10 mouse cellular contexts compared by ENCODE assay signal in genomic region chr15:75062030-75062574, GRCm38 (mm10). TPM values are rescaled to one million over a fixed set of nuclear protein-coding genes. Genes with fewer than 3 reads are reported as not detected.
DNase-seq lines count a peak whose midpoint lies in the region; ATAC-seq and TF ChIP-seq lines count a peak whose summit lies in the region.
"Not testable (repeated sequence)": the region's sequence is repeated elsewhere in the genome, so short reads cannot be mapped to it uniquely, and the experiment has no call there.
"Had no signal": no experiment of that assay in that cellular context is flagged by ENCODE, and none has a peak within 500 bp of the region (broad histone marks: within the 10 kb centered on the region; RNA-seq: fewer than 3 reads in every experiment).

No protein-coding gene starts in this region.

- DNase-seq in B cell, adult 2 months, result peak; percentile 85 to 86
- peak; percentile 81 for DNase-seq in adrenal gland, postnatal 10 days
- peak; percentile 93 for DNase-seq in heart, adult 11 months
- DNase-seq in kidney, postnatal 14 days, result peak; percentile 63
- DNase-seq in liver, embryonic 11.5 days (ENCODE audit: low spot score), result peak; percentile 37
- DNase-seq in neural tube, embryonic 11.5 days (ENCODE audit: low spot score), result peak; percentile 52
- peak; percentile 6 for DNase-seq in telencephalon, adult 2 months (ENCODE audit: low read depth, low spot score)

- not testable (repeated sequence) for H3K4me3 ChIP-seq in cortical plate, adult 2 months (ENCODE audit: insufficient read depth, low read length); liver, embryonic 11.5 days (ENCODE audit: low read depth, low read length); neural tube, embryonic 11.5 days (ENCODE audit: low read depth, low read length)

- not testable (repeated sequence) for H3K9me3 ChIP-seq in liver, embryonic 11.5 days (ENCODE audit: control insufficient read depth, low read length); neural tube, embryonic 11.5 days (ENCODE audit: control insufficient read depth, low read length)

- WGBS in liver, embryonic 11.5 days, result 30% methylated on average over 6 of the region's 6 CpGs
- WGBS in neural tube, embryonic 11.5 days, result 36% methylated on average over 6 of the region's 6 CpGs

- not testable (repeated sequence) for H3K4me2 ChIP-seq in liver, embryonic 11.5 days; neural tube, embryonic 11.5 days (ENCODE audit: low read depth)

- not testable (repeated sequence) for H3K4me1 ChIP-seq in cortical plate, adult 2 months (ENCODE audit: control insufficient read depth, insufficient read depth, low read length); liver, embryonic 11.5 days (replicated peaks; ENCODE audit: control insufficient read depth, insufficient read depth, low read length); neural tube, embryonic 11.5 days (ENCODE audit: control insufficient read depth, insufficient read depth, low read length)

- H3K36me3 ChIP-seq in liver, embryonic 11.5 days (ENCODE audit: control insufficient read depth, insufficient read depth, low read length); neural tube, embryonic 11.5 days (ENCODE audit: control insufficient read depth, insufficient read depth, low read length): not testable (repeated sequence)

- H3K27ac ChIP-seq in cortical plate, adult 2 months (ENCODE audit: insufficient read depth, low read length); liver, embryonic 11.5 days (ENCODE audit: low read depth, low read length); neural tube, embryonic 11.5 days (ENCODE audit: low read depth, low read length): not testable (repeated sequence)

- not testable (repeated sequence) for H3K9ac ChIP-seq in liver, embryonic 11.5 days (ENCODE audit: low read depth, low read length); neural tube, embryonic 11.5 days (ENCODE audit: low read length)

- not testable (repeated sequence) for ATAC-seq in liver, embryonic 11.5 days (replicated peaks; ENCODE audit: low FRiP score); neural tube, embryonic 11.5 days (ENCODE audit: insufficient read depth, low FRiP score, low TSS enrichment)

- not testable (repeated sequence) for H3K27me3 ChIP-seq in liver, embryonic 11.5 days (replicated peaks; ENCODE audit: control insufficient read depth, insufficient read depth, low read length); neural tube, embryonic 11.5 days (ENCODE audit: control insufficient read depth, insufficient read depth, low read length)

- TF ChIP-seq POLR2A in cortical plate, adult 2 months (IDR thresholded peaks at IDR 0.05; ENCODE audit: extremely low read depth, insufficient read depth, low read length), result not testable (repeated sequence)

- TF ChIP-seq CTCF in cortical plate, adult 2 months (IDR thresholded peaks at IDR 0.05; ENCODE audit: extremely low read depth, insufficient read depth, low read length), result peak; percentile 47

RNA-seq across cellular contexts. Expression of gene Ly6c1, which starts 13.5 kb away (rescaled TPM):
- total RNA-seq in adrenal gland, postnatal 10 days (2021), result 100 to 1,000 TPM; 105 to 131 TPM
- 201 and 222 TPM in 2 replicates for polyA plus RNA-seq in cortical plate, adult 2 months (2012; rRNA removed)
- 0.49 TPM in 1 of 2 replicates, not detected in the other for polyA plus RNA-seq in liver, embryonic 11.5 days (2014; fragmentation: Nextera tagmentation; extraction: Ambion mirVana)
- polyA plus RNA-seq in neural tube, embryonic 11.5 days (2014; fragmentation: Nextera tagmentation; extraction: Ambion mirVana), result 1.1 and 1.3 TPM in 2 replicates
- total RNA-seq: G1E had no signal
- polyA plus RNA-seq: G1E had no signal

RNA-seq across cellular contexts. Expression of gene Ly6c2, which starts 49.7 kb away (rescaled TPM):
- 1 to 10 TPM; 5.3 to 5.6 TPM for total RNA-seq in adrenal gland, postnatal 10 days (2021)
- polyA plus RNA-seq in cortical plate, adult 2 months (2012; rRNA removed), result 0.70 and 0.81 TPM in 2 replicates
- 0.92 and 1.1 TPM in 2 replicates for polyA plus RNA-seq in liver, embryonic 11.5 days (2014; fragmentation: Nextera tagmentation; extraction: Ambion mirVana)
- not detected in 2 replicates for polyA plus RNA-seq in neural tube, embryonic 11.5 days (2014; fragmentation: Nextera tagmentation; extraction: Ambion mirVana)
- polyA plus RNA-seq: forebrain, embryonic 15.5 days; G1E had no signal

Comparison
In these comparisons a context has a peak if more than half of its experiments do, and no peak if none do; other contexts are left out.
1. DNase-seq: peak in every context shown above with its lines; median percentile 93 in heart, adult 11 months; 86 in B cell, adult 2 months; 81 in adrenal gland, postnatal 10 days; 63 in kidney, postnatal 14 days; 52 in neural tube, embryonic 11.5 days; 37 in liver, embryonic 11.5 days; 6 in telencephalon, adult 2 months.
2. RNA of gene Ly6c1, which starts 13.5 kb away (polyA plus RNA-seq): 201 to 222 TPM in cortical plate, adult 2 months; 1.1 to 1.3 TPM in neural tube, embryonic 11.5 days and 0.49 TPM in liver, embryonic 11.5 days; every median in the first group is over 10 times any median in the second.